Mouse (Mus musculus) cerebellum, adult 2 months (tissue): ENCODE measurements around the gene Slc4a4.
A peak's percentile ranks its signal among the peaks of the same experiment; 100 is the strongest.

Experiments used
- CTCF ChIP-seq: fragments of 200-500 bp; IDR thresholded peaks from 2 replicates; pipeline ENCODE4 v1.5.1; 2011; ENCODE audit warnings: low read depth, mild to moderate bottlenecking, control low read depth, low read length, moderate library complexity, borderline replicate concordance; ENCODE audit not compliant: insufficient read depth
- POLR2A ChIP-seq: fragments of 200-500 bp; IDR thresholded peaks from 2 replicates; pipeline ENCODE4 v1.6.1; 2011; ENCODE audit warnings: low read length, control low read depth, borderline replicate concordance; ENCODE audit not compliant: insufficient read depth

GRCm38 (mm10) chr5:88889326-88889725 lies 2.7 kb downstream of the Slc4a4 start:
- TF ChIP-seq CTCF, result peak; percentile 64
- no peak for TF ChIP-seq POLR2A
